ENCODE assay signal across 13 mouse cellular contexts in genomic region chrX:107329849-107330248, GRCm38 (mm10).
DNase-seq lines count a peak whose midpoint lies in the region; ATAC-seq lines count a peak whose summit lies in the region.
"Had no signal": no experiment of that assay in that cellular context is flagged by ENCODE, and none has a peak within 500 bp of the region (broad histone marks: within the 10 kb centered on the region; RNA-seq: fewer than 3 reads in every experiment).

No protein-coding gene starts in this region.

- no peaks in the 10 kb centered on the region for H3K9me3 ChIP-seq in heart, embryonic 11.5 days (replicated peaks; ENCODE audit: control insufficient read depth, low read length)
- no peaks in the 10 kb centered on the region for H3K9me3 ChIP-seq in embryonic facial prominence, embryonic 14.5 days (ENCODE audit: control insufficient read depth, low read length)
- H3K9me3 ChIP-seq: lung, embryonic 15.5 days had no signal

- H3K4me1 ChIP-seq in heart, embryonic 11.5 days (ENCODE audit: control insufficient read depth, insufficient read depth, low read length), result no peaks in the 10 kb centered on the region
- no peaks in the 10 kb centered on the region for H3K4me1 ChIP-seq in embryonic facial prominence, embryonic 14.5 days (ENCODE audit: control insufficient read depth, insufficient read depth, low read length)
- H3K4me1 ChIP-seq: lung, embryonic 15.5 days had no signal

- H3K4me3 ChIP-seq in heart, embryonic 11.5 days (ENCODE audit: low read depth, low read length), result no peak overlapping the region
- H3K4me3 ChIP-seq in embryonic facial prominence, embryonic 14.5 days (ENCODE audit: low read depth, low read length), result no peak overlapping the region
- H3K4me3 ChIP-seq: erythroblast, embryonic 14.5 days; lung, embryonic 15.5 days had no signal

- no peaks in the 10 kb centered on the region for H3K36me3 ChIP-seq in heart, embryonic 11.5 days (ENCODE audit: control insufficient read depth, insufficient read depth, low read length)
- H3K36me3 ChIP-seq in embryonic facial prominence, embryonic 14.5 days (ENCODE audit: control insufficient read depth, insufficient read depth, low read length), result no peaks in the 10 kb centered on the region
- H3K36me3 ChIP-seq: lung, embryonic 15.5 days had no signal

- no peak overlapping the region for H3K27ac ChIP-seq in heart, embryonic 11.5 days (ENCODE audit: low read depth, low read length)
- H3K27ac ChIP-seq in embryonic facial prominence, embryonic 14.5 days (replicated peaks; ENCODE audit: low read depth, low read length), result no peak overlapping the region
- H3K27ac ChIP-seq: lung, embryonic 15.5 days had no signal

- peak; percentile 88 for DNase-seq in heart, adult 11 months
- DNase-seq in lung, postnatal 36 days, result peak; percentile 41
- no peak for DNase-seq in lung, postnatal 10 days
- peak; percentile 65 for DNase-seq in embryonic facial prominence, embryonic 14.5 days (ENCODE audit: low spot score)
- DNase-seq in thymus, postnatal 25 days, result no peak
- DNase-seq in liver, result no peak
- DNase-seq: cerebellum, adult 9-10 months; kidney, adult 8-10 months; thymus, postnatal 14 days had no signal

- no peaks in the 10 kb centered on the region for H3K27me3 ChIP-seq in heart, embryonic 11.5 days (ENCODE audit: control insufficient read depth, insufficient read depth, low read length)
- no peaks in the 10 kb centered on the region for H3K27me3 ChIP-seq in embryonic facial prominence, embryonic 14.5 days (replicated peaks; ENCODE audit: control insufficient read depth, insufficient read depth, low read length)
- H3K27me3 ChIP-seq: lung, embryonic 15.5 days had no signal

- ATAC-seq in heart, embryonic 11.5 days (replicated peaks; ENCODE audit: insufficient number of reproducible peaks, low FRiP score, low TSS enrichment), result no peak
- ATAC-seq in embryonic facial prominence, embryonic 14.5 days (ENCODE audit: low read depth), result peak; percentile 71
- ATAC-seq in neutrophil, adult 5-6 weeks (ENCODE audit: extremely low read depth, insufficient number of reproducible peaks, low FRiP score, poor library complexity, severe bottlenecking), result peak; percentile 79

- H3K9ac ChIP-seq in heart, embryonic 11.5 days (ENCODE audit: low read depth, low read length), result no peak overlapping the region
- H3K9ac ChIP-seq in embryonic facial prominence, embryonic 14.5 days (ENCODE audit: low read depth, low read length), result no peak overlapping the region
- H3K9ac ChIP-seq: lung, embryonic 15.5 days had no signal

- H3K4me2 ChIP-seq in heart, embryonic 11.5 days, result no peak overlapping the region
- no peak overlapping the region for H3K4me2 ChIP-seq in embryonic facial prominence, embryonic 14.5 days (ENCODE audit: low read depth, low read length)
- H3K4me2 ChIP-seq: lung, embryonic 15.5 days had no signal

- 72% methylated on average over 3 of the region's 3 CpGs for WGBS in heart, embryonic 11.5 days (ENCODE audit: insufficient replicate concordance)
- 59% methylated on average over 3 of the region's 3 CpGs for WGBS in embryonic facial prominence, embryonic 14.5 days

Comparison
In these comparisons a context has a peak if more than half of its experiments do, and no peak if none do; other contexts are left out.
1. DNase-seq: peak in heart, adult 11 months (single experiment), lung, postnatal 36 days (single experiment) and embryonic facial prominence, embryonic 14.5 days (single experiment); none in lung, postnatal 10 days (single experiment), thymus, postnatal 25 days (single experiment) and liver (single experiment).